Mouse (Mus musculus) embryonic facial prominence, embryonic 15.5 days (tissue): ENCODE measurements around the gene Atxn7l1. TPM values are rescaled to one million over a fixed set of nuclear protein-coding genes. Genes with fewer than 3 reads are reported as not detected.

Source experiments
- ATAC-seq: fragments of 200-750 bp; cut with Nextera tagmentation; 2 replicates; pipeline ENCODE4 v1.8.0; 2017; ENCODE audit warnings: low read depth, moderate TSS enrichment; ENCODE audit not compliant: insufficient number of reproducible peaks, low FRiP score, low TSS enrichment
- H3K27ac ChIP-seq: fragments of 300-500 bp; sonication (generic); replicated peaks from 2 replicates; pipeline ENCODE4 v1.5.1; 2015; ENCODE audit warnings: mild to moderate bottlenecking, inconsistent platforms
- H3K27me3 ChIP-seq: fragments of 300-500 bp; sonication (generic); 2 replicates; pipeline ENCODE4 v1.6.1; 2015; ENCODE audit warnings: inconsistent platforms
- H3K36me3 ChIP-seq: fragments of 300-500 bp; sonication (generic); 2 replicates; pipeline ENCODE4 v1.6.1; 2015; ENCODE audit warnings: mild to moderate bottlenecking, inconsistent platforms
- H3K4me1 ChIP-seq: fragments of 300-500 bp; sonication (generic); 2 replicates; pipeline ENCODE4 v1.6.1; 2015; ENCODE audit warnings: inconsistent platforms
- H3K4me2 ChIP-seq: fragments of 300-500 bp; sonication (generic); replicated peaks from 2 replicates; pipeline ENCODE4 v1.6.1; 2015; ENCODE audit warnings: mild to moderate bottlenecking, inconsistent platforms
- H3K4me3 ChIP-seq: fragments of 300-500 bp; sonication (generic); replicated peaks from 2 replicates; pipeline ENCODE4 v1.5.1; 2015; ENCODE audit warnings: mild to moderate bottlenecking, inconsistent platforms
- H3K9ac ChIP-seq: fragments of 300-500 bp; sonication (generic); 2 replicates; pipeline ENCODE4 v1.6.1; 2015; ENCODE audit warnings: inconsistent platforms
- H3K9me3 ChIP-seq: fragments of 300-500 bp; sonication (generic); replicated peaks from 2 replicates; pipeline ENCODE4 v1.6.1; 2016; ENCODE audit warnings: inconsistent platforms
- WGBS: fragments of 180-500 bp; shearing (Covaris S2); methylation state at CpG from one replicate; pipeline ENCODE4 v1.1.7; 2015; 5-methylcytosine and 5-hydroxymethylcytosine counted together
- polyA plus RNA-seq: library from polyadenylated mRNA; unstranded; fragments of >200 nt; fragmentation: Nextera tagmentation; extraction: Ambion mirVana; gene quantifications from 2 replicates; pipeline ENCODE4 v1.2.1, GENCODE M21; 2015

Atxn7l1 gene
- polyA plus RNA-seq, 1 experiment from 2014 or later: 14.9 TPM

- H3K9ac ChIP-seq: no peak overlapping the region
- H3K36me3 ChIP-seq: no peaks in the 10 kb centered on the region
- H3K4me2 ChIP-seq: no peak overlapping the region
- H3K27me3 ChIP-seq: no peaks in the 10 kb centered on the region
- H3K27ac ChIP-seq: no peak overlapping the region
- ATAC-seq: no peak
- WGBS: 89% methylated on average over 9 of the region's 9 CpGs
- no peak overlapping the region for H3K4me3 ChIP-seq
- no peaks in the 10 kb centered on the region for H3K9me3 ChIP-seq
- H3K4me1 ChIP-seq: peaks cover 16% of the 10 kb centered on the region
Measured at GRCm38 (mm10) chr12:33305106-33305505, 157.6 kb downstream of the Atxn7l1 start.

GRCm38 (mm10) chr12:33306476-33306875 lies 159.0 kb downstream of the Atxn7l1 start:
- Histone ChIP-seq H3K4me3 (no peak overlapping the region), H3K27ac (no peak overlapping the region), H3K9ac (no peak overlapping the region), H3K9me3 (no peaks in the 10 kb centered on the region), H3K4me1 (peaks cover 15% of the 10 kb centered on the region), H3K36me3 (no peaks in the 10 kb centered on the region), H3K4me2 (no peak overlapping the region), H3K27me3 (no peaks in the 10 kb centered on the region)
- WGBS: 82% methylated on average over 4 of the region's 5 CpGs
- no peak for ATAC-seq

- no peak overlapping the region for H3K4me3 ChIP-seq
- no peaks in the 10 kb centered on the region; the same call in 1 of the 2 replicates for H3K4me1 ChIP-seq
- no peaks in the 10 kb centered on the region for H3K36me3 ChIP-seq
- no peak for ATAC-seq
- WGBS: 70% methylated on average over 7 of the region's 7 CpGs
- no peak overlapping the region for H3K9ac ChIP-seq
- H3K27me3 ChIP-seq: no peaks in the 10 kb centered on the region
- no peaks in the 10 kb centered on the region for H3K9me3 ChIP-seq
- no peak overlapping the region for H3K27ac ChIP-seq
- H3K4me2 ChIP-seq: no peak overlapping the region
Measured at GRCm38 (mm10) chr12:33308668-33309067, 161.2 kb downstream of the Atxn7l1 start.

GRCm38 (mm10) chr12:33313828-33314671 lies 166.6 kb downstream of the Atxn7l1 start:
- 0 out of 2 replicates have a peak overlapping the region, but pooled peaks have one; percentile 6 for H3K4me3 ChIP-seq
- no peaks in the 10 kb centered on the region for H3K36me3 ChIP-seq
- no peak overlapping the region; the same call in 1 of the 2 replicates for H3K9ac ChIP-seq
- ATAC-seq: no peak
- no peak overlapping the region for H3K27ac ChIP-seq
- H3K4me2 ChIP-seq: 0 out of 2 replicates have a peak overlapping the region, but pooled peaks have one; percentile 6
- H3K4me1 ChIP-seq: peaks cover 7% of the 10 kb centered on the region; the same call in 1 of the 2 replicates
- 34% methylated on average over 14 of the region's 14 CpGs for WGBS
- no peaks in the 10 kb centered on the region for H3K27me3 ChIP-seq
- H3K9me3 ChIP-seq: no peaks in the 10 kb centered on the region

- H3K4me2 ChIP-seq: no peak overlapping the region
- no peaks in the 10 kb centered on the region for H3K36me3 ChIP-seq
- H3K4me1 ChIP-seq: peaks cover 7% of the 10 kb centered on the region; the same call in 1 of the 2 replicates
- no peak overlapping the region for H3K27ac ChIP-seq
- ATAC-seq: no peak
- 77% methylated on average over 16 of the region's 16 CpGs for WGBS
- no peaks in the 10 kb centered on the region for H3K27me3 ChIP-seq
- H3K9me3 ChIP-seq: no peaks in the 10 kb centered on the region
- H3K9ac ChIP-seq: no peak overlapping the region
- H3K4me3 ChIP-seq: no peak overlapping the region
Measured at GRCm38 (mm10) chr12:33314924-33315643, 167.6 kb downstream of the Atxn7l1 start.

- Histone ChIP-seq H3K4me2 (no peak overlapping the region), H3K27ac (no peak overlapping the region), H3K36me3 (no peaks in the 10 kb centered on the region), H3K27me3 (no peaks in the 10 kb centered on the region), H3K4me3 (no peak overlapping the region), H3K9me3 (no peaks in the 10 kb centered on the region), H3K9ac (no peak overlapping the region), H3K4me1 (peaks cover 7% of the 10 kb centered on the region; the same call in 1 of the 2 replicates)
- 50% methylated on average over 5 of the region's 5 CpGs for WGBS
- no peak for ATAC-seq
Measured at GRCm38 (mm10) chr12:33315804-33316203, 168.3 kb downstream of the Atxn7l1 start.

GRCm38 (mm10) chr12:33317792-33318530 lies 170.5 kb downstream of the Atxn7l1 start:
- ATAC-seq: no peak
- Histone ChIP-seq H3K4me3 (no peak overlapping the region), H3K27me3 (no peaks in the 10 kb centered on the region), H3K4me2 (no peak overlapping the region), H3K36me3 (no peaks in the 10 kb centered on the region), H3K9me3 (no peaks in the 10 kb centered on the region), H3K9ac (no peak overlapping the region), H3K27ac (no peak overlapping the region), H3K4me1 (peaks cover 7% of the 10 kb centered on the region; the same call in 1 of the 2 replicates)
- WGBS: 75% methylated on average over 9 of the region's 9 CpGs

GRCm38 (mm10) chr12:33322547-33322946 lies 175.1 kb downstream of the Atxn7l1 start:
- no peak overlapping the region for H3K4me2 ChIP-seq
- H3K4me1 ChIP-seq: no peaks in the 10 kb centered on the region
- H3K27ac ChIP-seq: no peak overlapping the region
- H3K4me3 ChIP-seq: no peak overlapping the region
- no peaks in the 10 kb centered on the region for H3K27me3 ChIP-seq
- WGBS: 75% methylated on average over 7 of the region's 7 CpGs
- H3K9me3 ChIP-seq: no peaks in the 10 kb centered on the region
- no peaks in the 10 kb centered on the region for H3K36me3 ChIP-seq
- no peak overlapping the region for H3K9ac ChIP-seq
- no peak for ATAC-seq

- no peaks in the 10 kb centered on the region for H3K27me3 ChIP-seq
- no peak for ATAC-seq
- 90% methylated on average over 1 of the region's 1 CpGs for WGBS
- no peaks in the 10 kb centered on the region for H3K9me3 ChIP-seq
- no peak overlapping the region for H3K9ac ChIP-seq
- H3K27ac ChIP-seq: no peak overlapping the region
- no peaks in the 10 kb centered on the region for H3K36me3 ChIP-seq
- no peak overlapping the region for H3K4me3 ChIP-seq
- no peak overlapping the region for H3K4me2 ChIP-seq
- H3K4me1 ChIP-seq: no peaks in the 10 kb centered on the region
Measured at GRCm38 (mm10) chr12:33323821-33324220, 176.3 kb downstream of the Atxn7l1 start.

- Histone ChIP-seq H3K27ac (no peak overlapping the region), H3K27me3 (no peaks in the 10 kb centered on the region), H3K9ac (no peak overlapping the region), H3K9me3 (no peaks in the 10 kb centered on the region), H3K4me1 (peaks cover 3% of the 10 kb centered on the region; the same call in 1 of the 2 replicates), H3K4me2 (no peak overlapping the region), H3K36me3 (no peaks in the 10 kb centered on the region), H3K4me3 (no peak overlapping the region)
- WGBS: 50% methylated on average over 9 of the region's 9 CpGs
- no peak for ATAC-seq
Measured at GRCm38 (mm10) chr12:33325424-33325823, 177.9 kb downstream of the Atxn7l1 start.

GRCm38 (mm10) chr12:33332046-33332445 lies 184.6 kb downstream of the Atxn7l1 start:
- Histone ChIP-seq H3K36me3 (no peaks in the 10 kb centered on the region), H3K9me3 (no peaks in the 10 kb centered on the region), H3K4me1 (peaks cover 12% of the 10 kb centered on the region; the same call in 1 of the 2 replicates), H3K27ac (no peak overlapping the region), H3K4me3 (no peak overlapping the region), H3K4me2 (no peak overlapping the region), H3K27me3 (no peaks in the 10 kb centered on the region), H3K9ac (no peak overlapping the region)
- 67% methylated on average over 4 of the region's 4 CpGs for WGBS
- no peak for ATAC-seq
